Mouse (Mus musculus): Measurements from ENCODE around the gene Sema3f. TPM values are rescaled to one million over a fixed set of nuclear protein-coding genes. Genes with fewer than 3 reads are reported as not detected.

Gene Sema3f
- polyA plus RNA-seq, 1 experiment = 1.4 TPM

DNA sequence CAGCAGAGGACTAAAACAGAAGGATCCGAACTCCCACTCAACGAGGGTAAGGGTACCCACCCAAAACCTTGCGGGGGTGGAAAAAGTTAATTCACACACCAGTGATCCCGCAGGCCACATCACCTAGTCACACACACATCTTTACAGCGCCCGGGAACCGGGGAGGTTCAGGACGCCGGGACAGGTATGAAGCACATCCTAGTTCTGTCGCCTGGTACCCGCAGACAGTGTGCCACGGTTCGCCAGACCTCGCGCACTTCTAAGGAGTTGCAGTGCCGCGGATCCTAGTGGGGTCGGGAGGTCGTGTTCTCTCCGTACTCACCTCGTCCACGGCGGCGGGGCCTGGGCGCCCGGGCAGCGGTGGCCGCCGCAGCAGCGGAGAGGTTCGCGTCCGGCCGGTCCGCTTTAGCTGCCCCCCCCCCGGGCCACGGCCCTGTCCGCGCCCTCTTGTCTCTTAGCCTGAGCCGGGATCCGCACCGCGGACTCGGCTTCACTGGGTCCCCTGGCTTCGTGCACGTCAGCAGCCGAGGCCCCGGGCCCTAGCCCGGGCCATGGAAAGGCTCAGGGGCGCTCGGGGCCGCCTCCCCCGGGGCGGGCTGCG lies 1.1 kb downstream of the Sema3f start:
- peak overlapping the region; percentile 77 for H3K4me2 ChIP-seq (ENCODE audit: low read depth)
- no peaks in the 10 kb centered on the region for H3K36me3 ChIP-seq (ENCODE audit: control insufficient read depth, insufficient read depth)
- no peak overlapping the region for H3K4me3 ChIP-seq
- no peaks in the 10 kb centered on the region for H3K79me2 ChIP-seq (ENCODE audit: control insufficient read depth, insufficient read depth)
- H3K27me3 ChIP-seq (ENCODE audit: control insufficient read depth, insufficient read depth, insufficient read length) = peaks cover 59% of the 10 kb centered on the region
- peak overlapping the region; percentile 19 for H3ac ChIP-seq (ENCODE audit: control insufficient read depth, insufficient read length)
- TF ChIP-seq MAX (IDR thresholded peaks at IDR 0.05; ENCODE audit: low read depth) (no peak), USF1 (IDR thresholded peaks at IDR 0.05; ENCODE audit: low read depth) (no peak), E2F4 (IDR thresholded peaks at IDR 0.05; ENCODE audit: insufficient read depth) (no peak), POLR2A (IDR thresholded peaks at IDR 0.05; ENCODE audit: insufficient read length, low read depth) (no peak), MYOD1 (IDR thresholded peaks at IDR 0.05; ENCODE audit: control insufficient read depth in 1 of 3, insufficient read length in 2 of 3, low read depth in 2 of 3) (no peak), POLR2AphosphoS2 (IDR thresholded peaks at IDR 0.05; ENCODE audit: insufficient read length, low read depth) (no peak), MYOG (IDR thresholded peaks at IDR 0.05; ENCODE audit: control insufficient read depth in 1 of 3, insufficient read depth in 1 of 3, insufficient read length in 2 of 3, low read depth in 2 of 3) (no peak), REST (IDR thresholded peaks at IDR 0.05; ENCODE audit: insufficient read depth, insufficient read length) (no peak), TCF12 (IDR thresholded peaks at IDR 0.05; ENCODE audit: insufficient read depth, poor library complexity, severe bottlenecking) (no peak), CEBPB (IDR thresholded peaks at IDR 0.05; ENCODE audit: insufficient read depth, poor library complexity, severe bottlenecking) (no peak), TCF3 (IDR thresholded peaks at IDR 0.05; ENCODE audit: insufficient read length, low read depth) (no peak), SRF (IDR thresholded peaks at IDR 0.05; ENCODE audit: control insufficient read depth, insufficient read length, low read depth) (no peak)

DNA sequence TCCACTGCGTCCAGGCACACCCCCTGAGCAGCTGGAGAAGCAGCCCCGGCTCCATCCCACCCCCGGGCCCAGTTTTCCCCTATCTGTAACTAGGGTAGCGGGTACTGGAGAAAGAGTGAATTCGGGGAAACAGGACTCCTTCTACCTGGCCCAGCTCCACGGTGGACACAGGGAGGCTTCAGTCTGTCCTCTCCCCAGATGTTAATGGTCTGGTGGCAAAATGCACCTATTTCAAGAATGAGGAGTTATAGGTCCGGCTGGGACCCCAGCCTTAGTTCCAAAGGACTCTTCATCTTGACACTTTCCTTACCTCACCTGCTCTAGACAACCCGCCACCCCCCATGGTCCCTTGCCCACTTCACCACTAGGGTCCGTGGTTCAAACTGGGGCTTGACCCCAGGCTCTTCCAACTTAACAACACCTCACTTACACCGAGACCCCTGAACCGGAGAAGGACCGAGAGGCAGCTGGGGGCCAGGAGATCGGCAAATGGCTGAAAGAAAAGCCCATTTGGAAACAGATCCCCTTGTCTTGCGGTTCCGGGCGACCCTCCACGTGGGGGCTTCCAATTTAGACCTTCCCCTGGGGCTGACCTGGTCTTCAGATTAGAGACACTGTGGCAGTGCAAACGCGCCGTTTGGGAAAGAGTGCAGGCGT lies 1.7 kb downstream of the Sema3f start:
- peaks cover 59% of the 10 kb centered on the region for H3K27me3 ChIP-seq (ENCODE audit: control insufficient read depth, insufficient read depth, insufficient read length)
- H3K79me2 ChIP-seq (ENCODE audit: control insufficient read depth, insufficient read depth) = no peaks in the 10 kb centered on the region
- TF ChIP-seq POLR2A (IDR thresholded peaks at IDR 0.05; ENCODE audit: insufficient read length, low read depth) = no peak
- no peak for TF ChIP-seq POLR2AphosphoS2 (IDR thresholded peaks at IDR 0.05; ENCODE audit: insufficient read length, low read depth)
- TF ChIP-seq USF1 (IDR thresholded peaks at IDR 0.05; ENCODE audit: low read depth) = no peak
- no peak for TF ChIP-seq SRF (IDR thresholded peaks at IDR 0.05; ENCODE audit: control insufficient read depth, insufficient read length, low read depth)
- TF ChIP-seq MYOG (IDR thresholded peaks at IDR 0.05; ENCODE audit: control insufficient read depth in 1 of 3, insufficient read depth in 1 of 3, insufficient read length in 2 of 3, low read depth in 2 of 3) = no peak
- no peak for TF ChIP-seq REST (IDR thresholded peaks at IDR 0.05; ENCODE audit: insufficient read depth, insufficient read length)
- no peak for TF ChIP-seq MAX (IDR thresholded peaks at IDR 0.05; ENCODE audit: low read depth)
- no peak for TF ChIP-seq CEBPB (IDR thresholded peaks at IDR 0.05; ENCODE audit: insufficient read depth, poor library complexity, severe bottlenecking)
- TF ChIP-seq E2F4 (IDR thresholded peaks at IDR 0.05; ENCODE audit: insufficient read depth) = no peak
- TF ChIP-seq TCF12 (IDR thresholded peaks at IDR 0.05; ENCODE audit: insufficient read depth, poor library complexity, severe bottlenecking) = no peak
- TF ChIP-seq TCF3 (IDR thresholded peaks at IDR 0.05; ENCODE audit: insufficient read length, low read depth) = no peak
- no peak for TF ChIP-seq MYOD1 (IDR thresholded peaks at IDR 0.05; ENCODE audit: control insufficient read depth in 1 of 3, insufficient read length in 2 of 3, low read depth in 2 of 3)
- H3ac ChIP-seq (ENCODE audit: control insufficient read depth, insufficient read length) = no peak overlapping the region
- H3K36me3 ChIP-seq (ENCODE audit: control insufficient read depth, insufficient read depth) = no peaks in the 10 kb centered on the region
- H3K4me2 ChIP-seq (ENCODE audit: low read depth) = peak overlapping the region; percentile 77
- no peak overlapping the region for H3K4me3 ChIP-seq

DNA sequence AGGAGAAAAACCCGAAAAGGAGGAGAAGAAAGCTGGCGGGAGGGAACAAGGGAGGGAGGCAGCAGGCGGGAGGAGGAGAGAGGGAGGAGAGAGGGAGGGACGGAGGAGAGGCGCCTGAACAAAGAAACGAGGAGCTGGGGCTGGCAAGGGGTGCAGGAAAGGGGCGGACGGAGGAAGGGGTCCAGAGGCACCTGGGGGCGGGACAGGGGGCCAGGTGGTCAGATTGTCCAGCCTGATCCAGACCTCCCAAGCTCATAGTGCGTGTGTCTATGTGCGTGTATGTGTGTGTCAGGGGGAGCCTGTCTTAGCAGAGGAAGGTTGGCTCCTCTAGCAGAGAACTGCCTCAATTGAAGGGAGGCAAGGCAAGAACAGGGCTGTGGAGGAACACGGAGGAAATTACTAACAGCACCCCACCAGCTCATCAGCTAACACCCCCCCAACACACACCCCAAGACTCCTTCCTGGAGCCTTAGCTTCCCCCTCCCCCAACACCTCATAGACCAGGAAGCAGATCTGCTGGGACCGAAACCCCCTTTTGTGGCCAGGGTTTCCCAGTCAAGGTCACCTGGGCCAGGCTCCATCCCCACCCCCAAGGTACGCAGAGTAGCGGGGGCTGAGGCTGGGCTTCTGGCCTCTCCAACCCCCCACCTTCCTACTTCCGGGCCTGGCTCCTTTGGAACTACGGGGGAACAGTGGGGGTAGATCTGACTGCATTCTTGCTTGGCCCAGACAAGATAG lies 2.4 kb downstream of the Sema3f start:
- Histone ChIP-seq H3ac (ENCODE audit: control insufficient read depth, insufficient read length) (no peak overlapping the region), H3K4me2 (ENCODE audit: low read depth) (no peak overlapping the region), H3K36me3 (ENCODE audit: control insufficient read depth, insufficient read depth) (no peaks in the 10 kb centered on the region), H3K27me3 (ENCODE audit: control insufficient read depth, insufficient read depth, insufficient read length) (peaks cover 59% of the 10 kb centered on the region), H3K4me3 (no peak overlapping the region), H3K79me2 (ENCODE audit: control insufficient read depth, insufficient read depth) (no peaks in the 10 kb centered on the region)
- TF ChIP-seq CEBPB (IDR thresholded peaks at IDR 0.05; ENCODE audit: insufficient read depth, poor library complexity, severe bottlenecking) = no peak

- H3K27me3 ChIP-seq (ENCODE audit: control insufficient read depth, insufficient read depth, insufficient read length) = peaks cover 57% of the 10 kb centered on the region
- no peaks in the 10 kb centered on the region for H3K36me3 ChIP-seq (ENCODE audit: control insufficient read depth, insufficient read depth)
- H3K79me2 ChIP-seq (ENCODE audit: control insufficient read depth, insufficient read depth) = no peaks in the 10 kb centered on the region
- TF ChIP-seq SRF (IDR thresholded peaks at IDR 0.05; ENCODE audit: control insufficient read depth, insufficient read length, low read depth) (no peak), E2F4 (IDR thresholded peaks at IDR 0.05; ENCODE audit: insufficient read depth) (no peak), MYOD1 (IDR thresholded peaks at IDR 0.05; ENCODE audit: control insufficient read depth in 1 of 3, insufficient read length in 2 of 3, low read depth in 2 of 3) (no peak), USF1 (IDR thresholded peaks at IDR 0.05; ENCODE audit: low read depth) (no peak), CEBPB (IDR thresholded peaks at IDR 0.05; ENCODE audit: insufficient read depth, poor library complexity, severe bottlenecking) (no peak), MAX (IDR thresholded peaks at IDR 0.05; ENCODE audit: low read depth) (no peak), REST (IDR thresholded peaks at IDR 0.05; ENCODE audit: insufficient read depth, insufficient read length) (no peak)
- no peak overlapping the region for H3K4me2 ChIP-seq (ENCODE audit: low read depth)
- no peak overlapping the region for H3K4me3 ChIP-seq
- H3ac ChIP-seq (ENCODE audit: control insufficient read depth, insufficient read length) = no peak overlapping the region
Observed at GRCm38 (mm10) chr9:107706781-107707211, 3.5 kb downstream of the Sema3f start.

All from myocyte (in vitro differentiated cells).